Mouse (Mus musculus): ENCODE measurements around the gene Myl12a. TPM values are rescaled to one million over a fixed set of nuclear protein-coding genes. Genes with fewer than 3 reads are reported as not detected.
"Not testable (repeated sequence)": the region's sequence is repeated elsewhere in the genome, so short reads cannot be mapped to it uniquely, and the experiment has no call there.

The Myl12a gene
- total and polyA plus RNA-seq, 2 experiments from 2014 or later, result 429 to 817 TPM

DNA sequence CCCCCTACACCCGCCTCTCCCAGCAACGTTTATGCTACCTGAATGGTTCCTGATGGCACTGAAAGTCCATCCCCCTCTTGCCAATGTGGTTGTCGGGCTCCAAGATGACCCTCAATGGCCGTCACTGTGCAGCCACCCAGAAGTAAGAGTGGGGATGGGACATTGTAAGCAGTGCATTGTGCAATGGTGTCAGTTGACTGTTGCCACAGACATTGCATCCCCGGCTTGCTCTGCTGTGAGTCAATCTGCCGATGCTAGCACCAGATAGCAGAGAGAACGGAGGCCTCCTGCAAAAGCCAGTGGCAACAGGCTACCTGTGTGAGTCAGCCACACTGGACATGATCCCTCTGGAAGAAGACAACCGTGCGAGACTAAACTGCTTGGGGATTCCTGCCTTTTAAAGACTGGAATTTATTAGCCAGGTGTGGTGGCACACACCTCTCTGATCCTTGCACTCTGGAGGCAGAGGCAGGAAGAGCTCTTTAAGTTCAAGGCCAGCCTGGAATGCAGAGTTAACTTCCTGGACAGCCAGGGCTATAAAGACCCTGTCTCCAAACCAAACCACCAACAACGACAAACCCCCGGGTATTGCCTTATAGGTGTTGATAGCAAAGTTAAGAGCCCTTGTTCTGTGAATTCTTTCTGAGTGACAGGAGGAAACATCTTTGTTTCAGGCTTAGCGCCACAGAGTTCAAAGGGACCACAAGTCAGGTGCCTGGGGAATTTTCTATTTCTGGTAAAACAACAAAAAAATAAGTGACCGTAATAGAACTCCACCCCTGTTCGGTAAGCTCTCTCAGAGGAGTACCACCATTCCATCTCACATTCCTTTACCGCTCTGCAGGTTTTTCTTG is 16.9 kb downstream of the Myl12a start:
- Histone ChIP-seq H3K9me3 (replicated peaks; ENCODE audit: control insufficient read depth, low read length) (no peaks in the 10 kb centered on the region), H3K4me2 (ENCODE audit: low read depth, low read length) (no peak overlapping the region), H3K36me3 (replicated peaks; ENCODE audit: control insufficient read depth, insufficient read depth, low read length) (peaks cover 46% of the 10 kb centered on the region), H3K27ac (ENCODE audit: low read depth) (no peak overlapping the region), H3K27me3 (ENCODE audit: control insufficient read depth, insufficient read depth, low read length) (peaks cover 21% of the 10 kb centered on the region), H3K9ac (replicated peaks; ENCODE audit: low read depth, low read length) (no peak overlapping the region), H3K4me1 (ENCODE audit: control insufficient read depth, insufficient read depth) (peaks cover 14% of the 10 kb centered on the region; the same call in 1 of the 2 replicates), H3K4me3 (ENCODE audit: low read depth, low read length) (no peak overlapping the region)
- no peak for TF ChIP-seq CTCF (IDR thresholded peaks at IDR 0.05; ENCODE audit: low read depth)
- no peak for TF ChIP-seq EP300 (IDR thresholded peaks at IDR 0.05; ENCODE audit: low read depth)
- WGBS, result 75% methylated on average over 15 of the region's 15 CpGs
- DNase-seq (ENCODE audit: low spot score) (no peak), ATAC-seq (ENCODE audit: insufficient read depth, low read depth) (no peak)

DNA sequence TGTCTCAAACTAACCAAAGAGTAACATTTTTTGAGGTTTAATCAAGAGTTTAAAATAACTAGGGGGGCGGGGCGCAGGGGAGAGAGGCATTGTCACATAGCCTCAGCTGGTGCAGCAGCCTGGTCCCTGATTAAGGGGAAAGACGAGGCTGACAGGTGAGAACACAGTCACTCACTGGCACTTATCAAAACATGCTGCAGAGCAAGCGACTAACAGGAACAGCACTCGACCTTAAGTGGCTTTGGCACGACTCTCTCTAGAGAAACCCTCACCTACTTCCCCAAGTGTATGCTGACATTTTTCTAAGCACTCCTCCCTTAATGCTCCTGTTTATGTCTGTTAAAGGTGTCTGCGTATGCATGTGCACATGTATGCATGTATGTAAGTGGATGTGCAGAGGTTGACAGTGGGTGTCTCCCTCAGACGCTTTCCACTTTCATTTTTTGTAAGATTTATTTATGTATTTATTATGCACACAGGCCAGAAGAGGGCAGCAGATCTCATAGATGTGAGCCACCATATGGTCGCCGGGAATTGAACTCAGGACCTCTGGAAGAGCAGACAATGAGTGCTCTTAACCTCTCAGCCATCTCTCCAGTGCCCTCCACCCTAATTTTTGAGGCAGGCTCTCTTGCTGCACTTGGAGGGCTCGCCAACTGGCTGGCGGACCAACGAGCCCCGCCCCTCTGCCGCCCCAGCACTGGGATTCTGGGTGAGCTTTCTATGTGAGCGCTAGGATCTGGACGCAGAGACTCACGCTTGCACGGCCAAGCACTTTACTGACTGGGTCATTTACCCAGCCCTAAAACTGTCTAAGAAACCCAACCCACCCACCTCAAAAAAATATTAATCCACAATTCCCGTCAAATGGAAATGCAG is 23.1 kb downstream of the Myl12a start:
- Histone ChIP-seq H3K9me3 (replicated peaks; ENCODE audit: control insufficient read depth, low read length) (no peaks in the 10 kb centered on the region), H3K4me1 (ENCODE audit: control insufficient read depth, insufficient read depth) (0 out of 2 replicates have a peak, but pooled peaks cover 7% of the 10 kb centered on the region), H3K27me3 (ENCODE audit: control insufficient read depth, insufficient read depth, low read length) (peaks cover 31% of the 10 kb centered on the region), H3K4me2 (ENCODE audit: low read depth, low read length) (peak overlapping the region; percentile 36; the same call in 1 of the 2 replicates), H3K36me3 (replicated peaks; ENCODE audit: control insufficient read depth, insufficient read depth, low read length) (peaks cover 41% of the 10 kb centered on the region), H3K27ac (ENCODE audit: low read depth) (no peak overlapping the region), H3K4me3 (ENCODE audit: low read depth, low read length) (no peak overlapping the region), H3K9ac (replicated peaks; ENCODE audit: low read depth, low read length) (no peak overlapping the region)
- 62% methylated on average over 20 of the region's 20 CpGs for WGBS
- peak; percentile 90 for TF ChIP-seq EP300 (IDR thresholded peaks at IDR 0.05; ENCODE audit: low read depth)
- TF ChIP-seq CTCF (IDR thresholded peaks at IDR 0.05; ENCODE audit: low read depth), result peak; percentile 45
- ATAC-seq (ENCODE audit: insufficient read depth, low read depth), result peak; percentile 94
- peak; percentile 94 for DNase-seq (ENCODE audit: low spot score)

DNA sequence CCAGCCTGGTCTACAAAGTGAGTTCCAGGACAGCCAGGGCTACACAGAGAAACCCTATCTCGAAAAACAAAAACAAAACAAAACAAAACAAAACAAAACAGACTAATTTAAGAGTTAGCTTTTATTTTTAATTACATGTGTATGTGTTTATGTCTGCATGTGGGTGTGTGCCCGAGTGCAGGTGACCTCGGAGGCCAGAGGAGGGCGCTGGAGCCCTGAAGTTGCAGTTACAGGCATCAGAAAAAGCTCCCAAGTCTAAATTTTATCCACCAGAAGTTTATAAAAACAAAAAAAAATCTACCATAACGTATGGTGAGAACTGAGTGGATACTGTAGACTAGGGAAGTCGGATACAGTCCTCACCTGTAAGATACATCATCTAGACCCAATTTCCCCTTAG is 24.9 kb downstream of the Myl12a start:
- H3K4me3 ChIP-seq (ENCODE audit: low read depth, low read length), result no peak overlapping the region
- DNase-seq (ENCODE audit: low spot score) (no peak), ATAC-seq (ENCODE audit: insufficient read depth, low read depth) (no peak)
- H3K9me3 ChIP-seq (replicated peaks; ENCODE audit: control insufficient read depth, low read length), result no peaks in the 10 kb centered on the region
- 87% methylated on average over 6 of the region's 6 CpGs for WGBS
- H3K4me1 ChIP-seq (ENCODE audit: control insufficient read depth, insufficient read depth), result peaks cover 11% of the 10 kb centered on the region; the same call in 1 of the 2 replicates
- H3K27ac ChIP-seq (ENCODE audit: low read depth), result no peak overlapping the region
- H3K9ac ChIP-seq (replicated peaks; ENCODE audit: low read depth, low read length), result no peak overlapping the region
- H3K36me3 ChIP-seq (replicated peaks; ENCODE audit: control insufficient read depth, insufficient read depth, low read length), result peaks cover 48% of the 10 kb centered on the region
- no peak overlapping the region for H3K4me2 ChIP-seq (ENCODE audit: low read depth, low read length)
- peak; percentile 28 for TF ChIP-seq CTCF (IDR thresholded peaks at IDR 0.05; ENCODE audit: low read depth)
- TF ChIP-seq EP300 (IDR thresholded peaks at IDR 0.05; ENCODE audit: low read depth), result no peak
- H3K27me3 ChIP-seq (ENCODE audit: control insufficient read depth, insufficient read depth, low read length), result peaks cover 31% of the 10 kb centered on the region

DNA sequence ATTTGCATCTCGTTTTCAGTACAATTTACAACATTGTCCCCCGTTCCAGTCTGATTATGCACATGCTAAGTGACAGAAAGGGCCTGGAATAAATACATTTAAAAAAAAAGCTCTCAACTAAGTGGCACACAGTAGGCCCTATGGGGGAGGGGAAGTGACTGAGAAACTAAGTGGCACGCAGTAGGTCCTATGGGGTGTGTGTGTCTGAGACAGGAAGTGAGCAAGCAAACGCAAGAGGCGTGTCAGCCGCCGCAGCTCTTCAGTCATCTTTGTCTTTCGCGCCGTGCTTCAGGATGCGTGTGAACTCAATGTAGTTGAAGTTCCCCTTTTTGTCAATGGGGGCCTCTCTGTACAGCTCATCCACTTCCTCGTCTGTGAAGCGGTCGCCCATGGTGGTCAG is 28.6 kb downstream of the Myl12a start:
- Histone ChIP-seq H3K36me3 (replicated peaks; ENCODE audit: control insufficient read depth, insufficient read depth, low read length) (peaks cover 29% of the 10 kb centered on the region), H3K27me3 (ENCODE audit: control insufficient read depth, insufficient read depth, low read length) (peaks cover 24% of the 10 kb centered on the region)
- H3K4me2 ChIP-seq (ENCODE audit: low read depth, low read length); H3K4me3 ChIP-seq (ENCODE audit: low read depth, low read length); H3K9ac ChIP-seq (replicated peaks; ENCODE audit: low read depth, low read length); ATAC-seq (ENCODE audit: insufficient read depth, low read depth); DNase-seq (ENCODE audit: low spot score); H3K9me3 ChIP-seq (replicated peaks; ENCODE audit: control insufficient read depth, low read length); H3K4me1 ChIP-seq (ENCODE audit: control insufficient read depth, insufficient read depth); H3K27ac ChIP-seq (ENCODE audit: low read depth): not testable (repeated sequence)
- 91% methylated on average over 14 of the region's 14 CpGs for WGBS

DNA sequence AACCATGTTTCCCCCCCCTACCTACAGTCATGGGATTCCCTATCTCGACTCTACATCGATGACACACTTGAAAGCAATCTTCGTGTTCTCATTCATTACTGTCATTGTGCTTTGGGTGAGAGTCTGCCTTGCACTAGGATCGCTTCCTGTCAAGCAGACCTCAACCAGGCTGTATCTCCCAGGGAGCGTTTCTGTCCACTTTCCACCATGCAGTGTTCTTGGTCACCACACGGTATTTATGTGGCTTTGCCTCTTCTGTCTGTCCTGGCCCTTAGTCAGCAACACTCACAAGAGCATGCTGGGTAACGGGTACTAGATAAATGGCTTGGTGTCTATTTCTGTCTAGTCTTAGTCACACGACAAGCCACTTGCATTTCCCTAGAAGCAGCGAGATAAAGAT is 29.3 kb downstream of the Myl12a start:
- ATAC-seq (ENCODE audit: insufficient read depth, low read depth) (0 out of 2 replicates have a peak, but pooled peaks have one; percentile 8), DNase-seq (ENCODE audit: low spot score) (peak; percentile 28)
- H3K4me3 ChIP-seq (ENCODE audit: low read depth, low read length), result no peak overlapping the region
- TF ChIP-seq CTCF (IDR thresholded peaks at IDR 0.05; ENCODE audit: low read depth), result no peak
- TF ChIP-seq EP300 (IDR thresholded peaks at IDR 0.05; ENCODE audit: low read depth), result no peak
- H3K27me3 ChIP-seq (ENCODE audit: control insufficient read depth, insufficient read depth, low read length), result peaks cover 24% of the 10 kb centered on the region
- no peak overlapping the region for H3K4me2 ChIP-seq (ENCODE audit: low read depth, low read length)
- H3K9me3 ChIP-seq (replicated peaks; ENCODE audit: control insufficient read depth, low read length), result no peaks in the 10 kb centered on the region
- no peak overlapping the region for H3K27ac ChIP-seq (ENCODE audit: low read depth)
- H3K4me1 ChIP-seq (ENCODE audit: control insufficient read depth, insufficient read depth), result peaks cover 4% of the 10 kb centered on the region; the same call in 1 of the 2 replicates
- H3K9ac ChIP-seq (replicated peaks; ENCODE audit: low read depth, low read length), result no peak overlapping the region
- 62% methylated on average over 9 of the region's 9 CpGs for WGBS
- peaks cover 29% of the 10 kb centered on the region for H3K36me3 ChIP-seq (replicated peaks; ENCODE audit: control insufficient read depth, insufficient read depth, low read length)

Measured in heart, postnatal 0 days (tissue).